Mouse (Mus musculus): ENCODE measurements around the gene Drc1. TPM values are rescaled to one million over a fixed set of nuclear protein-coding genes. Genes with fewer than 3 reads are reported as not detected.

Drc1 gene
- polyA plus RNA-seq (2016; fragmentation: Nextera tagmentation; extraction: Ambion mirVana) = 1.2 and 1.4 TPM in 2 replicates

DNA sequence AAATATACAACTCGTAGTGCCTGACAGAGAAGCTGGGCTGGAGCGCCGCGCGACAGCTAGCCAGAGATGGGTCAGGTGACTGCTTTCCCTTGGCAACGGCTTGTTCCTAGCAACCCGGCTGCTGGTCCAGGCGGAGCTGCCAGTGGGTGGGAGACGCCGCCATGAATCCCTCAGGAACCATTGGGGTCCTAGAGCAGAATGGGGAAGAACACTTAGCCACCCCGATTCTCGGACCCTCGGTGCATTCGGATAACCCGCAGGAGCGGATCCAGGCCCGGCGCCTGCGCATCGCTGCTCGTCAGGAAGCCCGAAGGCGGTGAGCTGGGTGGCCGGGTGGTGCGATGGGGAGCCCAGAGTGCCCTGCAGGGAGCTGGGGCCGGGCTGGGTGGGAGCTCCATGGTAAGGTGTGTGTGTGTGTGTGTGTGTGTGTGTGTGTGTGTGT lies at the start of gene Drc1:
Gene Drc1, plus strand, starts transcription at position 98 of the 442 bp plus-strand sequence.
- Histone ChIP-seq H3K27ac (no peak within 1 kb of the TSS), H3K9ac (peak within 1 kb of the TSS; percentile 54)

DNA sequence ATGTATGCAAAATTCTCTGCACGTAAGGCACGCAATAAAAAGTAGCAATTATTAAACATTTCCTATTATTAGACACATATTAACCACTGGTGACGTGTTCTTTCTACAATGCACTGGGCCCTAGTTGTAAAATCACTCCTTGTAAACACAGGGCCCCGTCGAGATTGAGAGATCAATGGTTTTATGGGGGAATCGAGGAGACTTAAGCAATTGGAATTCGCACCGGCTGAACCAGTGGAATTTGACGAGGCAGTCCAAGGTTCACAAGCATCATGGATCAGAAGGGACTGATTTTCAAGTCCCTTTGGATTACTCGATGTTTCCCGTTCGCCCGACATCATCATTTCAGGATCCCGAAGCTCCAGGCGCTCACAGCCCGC lies 49.3 kb upstream of the Drc1 start:
- H3K4me2 ChIP-seq (replicated peaks) = peak overlapping the region; percentile 84
- H3K4me3 ChIP-seq = peak overlapping the region; percentile 82
- no peaks in the 10 kb centered on the region for H3K27me3 ChIP-seq (replicated peaks)
- H3K9me3 ChIP-seq = no peaks in the 10 kb centered on the region
- peak overlapping the region; percentile 54; the same call in 1 of the 2 replicates for H3K27ac ChIP-seq
- H3K9ac ChIP-seq = peak overlapping the region; percentile 55
- peaks cover 18% of the 10 kb centered on the region for H3K4me1 ChIP-seq
- ATAC-seq (ENCODE audit: low FRiP score, low read depth) = no peak; the same call in 1 of the 2 replicates
- H3K36me3 ChIP-seq = no peaks in the 10 kb centered on the region
- 51% methylated on average over 16 of the region's 16 CpGs for WGBS

More for the DNA sequence above, at the start of gene Drc1:
- Histone ChIP-seq H3K4me2 (replicated peaks) (peak within 1 kb of the TSS; percentile 78), H3K9me3 (peaks cover 9% of the 10 kb centered on the region; the same call in 1 of the 2 replicates), H3K4me3 (peak within 1 kb of the TSS; percentile 45), H3K27me3 (replicated peaks) (no peaks in the 10 kb centered on the region), H3K4me1 (0 out of 2 replicates have a peak, but pooled peaks cover 4% of the 10 kb centered on the region), H3K36me3 (no peaks in the 10 kb centered on the region)
- whole genome bisulfite sequencing = 5% methylated on average over 26 of the region's 26 CpGs
- ATAC-seq (ENCODE audit: low FRiP score, low read depth) = peak; percentile 88

DNA sequence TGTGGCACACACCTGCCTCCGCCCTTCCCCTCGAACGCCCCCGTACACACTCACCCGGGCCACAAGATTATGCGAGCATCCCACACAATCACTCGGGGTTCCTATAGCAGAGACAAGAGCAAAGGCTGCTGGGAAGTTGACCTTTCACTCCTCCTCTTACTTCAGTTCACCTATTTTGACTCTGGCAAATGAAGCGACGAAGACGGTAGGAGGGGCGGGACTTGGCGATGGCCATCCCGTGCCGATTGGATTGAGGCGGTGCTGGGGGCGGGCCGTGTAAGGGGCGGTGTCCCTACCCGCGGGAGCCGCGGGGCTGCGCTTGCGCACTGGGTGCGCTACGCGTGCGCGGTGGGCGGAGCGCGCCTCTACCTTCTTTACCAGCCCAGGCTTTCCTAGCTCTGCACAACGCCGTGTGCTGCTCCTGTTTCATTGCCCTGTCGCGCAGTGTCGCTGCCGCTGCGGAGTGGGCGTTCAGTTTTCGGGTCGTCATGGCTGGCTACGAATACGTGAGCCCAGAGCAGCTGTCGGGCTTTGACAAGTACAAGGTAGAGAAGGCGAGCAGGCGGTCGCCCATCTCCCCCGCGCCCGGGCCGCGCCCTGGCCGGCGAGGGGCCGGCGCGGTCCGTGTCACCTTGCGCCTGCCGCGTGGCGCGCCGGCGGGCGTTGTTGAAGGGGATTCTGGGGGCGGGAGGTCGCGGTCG lies 48.8 kb upstream of the Drc1 start, which contains the start of gene Selenoi:
Gene Selenoi, plus strand, starts transcription at position 311 of the 701 bp plus-strand sequence.
- peak within 1 kb of the TSS; percentile 84 for H3K4me2 ChIP-seq (replicated peaks)
- 3% methylated on average over 71 of the region's 71 CpGs for WGBS
- H3K27ac ChIP-seq = peak within 1 kb of the TSS; percentile 79
- no peaks in the 10 kb centered on the region for H3K36me3 ChIP-seq
- H3K4me3 ChIP-seq = peak within 1 kb of the TSS; percentile 82
- H3K4me1 ChIP-seq = peaks cover 18% of the 10 kb centered on the region
- peak within 1 kb of the TSS; percentile 76 for H3K9ac ChIP-seq
- peak; percentile 99 for ATAC-seq (ENCODE audit: low FRiP score, low read depth)
- H3K27me3 ChIP-seq (replicated peaks) = no peaks in the 10 kb centered on the region
- no peaks in the 10 kb centered on the region for H3K9me3 ChIP-seq

DNA sequence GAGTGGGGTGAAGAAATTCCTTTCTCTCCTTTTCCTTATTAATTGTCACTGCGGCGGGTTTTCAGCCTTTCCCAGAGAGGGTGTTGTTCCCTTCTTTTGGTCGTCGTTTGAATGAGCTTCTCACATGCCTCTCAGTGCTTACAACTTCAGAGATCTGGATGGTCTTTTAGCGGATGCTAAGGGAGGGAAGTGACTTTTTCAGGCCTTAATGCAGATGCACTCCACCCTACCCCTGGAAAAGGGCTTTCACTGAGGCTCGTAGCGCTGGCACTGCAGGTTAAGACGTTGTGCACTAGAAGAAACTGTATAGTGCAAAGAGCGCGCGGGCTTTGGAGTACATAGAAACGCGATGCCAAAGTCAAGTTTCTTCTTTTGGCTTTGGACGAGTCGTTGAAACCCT lies 48.1 kb upstream of the Drc1 start:
- peak overlapping the region; percentile 84 for H3K4me2 ChIP-seq (replicated peaks)
- peaks cover 18% of the 10 kb centered on the region for H3K4me1 ChIP-seq
- peak overlapping the region; percentile 79 for H3K27ac ChIP-seq
- peak overlapping the region; percentile 76 for H3K9ac ChIP-seq
- ATAC-seq (ENCODE audit: low FRiP score, low read depth) = no peak
- peak overlapping the region; percentile 82 for H3K4me3 ChIP-seq
- no peaks in the 10 kb centered on the region for H3K9me3 ChIP-seq
- no peaks in the 10 kb centered on the region for H3K36me3 ChIP-seq
- H3K27me3 ChIP-seq (replicated peaks) = no peaks in the 10 kb centered on the region
- 2% methylated on average over 15 of the region's 15 CpGs for WGBS

DNA sequence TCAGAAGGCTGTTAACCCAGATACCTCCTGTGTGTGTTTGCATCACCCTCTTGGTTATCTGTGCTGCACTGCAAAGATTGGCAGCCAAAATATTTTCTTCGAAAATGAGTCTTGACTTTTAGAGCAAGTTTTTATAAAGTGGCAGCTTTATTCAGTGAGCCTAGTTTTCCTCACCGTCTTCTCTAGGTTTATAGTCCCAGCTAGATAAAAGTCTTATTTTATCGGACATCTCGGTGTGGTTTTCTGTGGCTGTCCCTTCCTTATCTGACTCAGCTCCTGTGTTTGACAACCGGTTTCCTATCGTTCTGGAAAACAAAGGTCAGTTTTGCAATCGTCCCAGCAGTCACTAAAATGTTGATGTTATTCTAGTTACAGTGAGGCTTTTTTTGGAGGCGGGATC lies 47.2 kb upstream of the Drc1 start:
- Histone ChIP-seq H3K4me2 (replicated peaks) (peak overlapping the region; percentile 84), H3K36me3 (no peaks in the 10 kb centered on the region), H3K4me3 (0 out of 2 replicates have a peak overlapping the region, but pooled peaks have one; percentile 82), H3K9ac (no peak overlapping the region), H3K4me1 (peaks cover 18% of the 10 kb centered on the region), H3K9me3 (no peaks in the 10 kb centered on the region), H3K27me3 (replicated peaks) (no peaks in the 10 kb centered on the region), H3K27ac (no peak overlapping the region)
- whole genome bisulfite sequencing = 74% methylated on average over 8 of the region's 8 CpGs
- no peak for ATAC-seq (ENCODE audit: low FRiP score, low read depth)

DNA sequence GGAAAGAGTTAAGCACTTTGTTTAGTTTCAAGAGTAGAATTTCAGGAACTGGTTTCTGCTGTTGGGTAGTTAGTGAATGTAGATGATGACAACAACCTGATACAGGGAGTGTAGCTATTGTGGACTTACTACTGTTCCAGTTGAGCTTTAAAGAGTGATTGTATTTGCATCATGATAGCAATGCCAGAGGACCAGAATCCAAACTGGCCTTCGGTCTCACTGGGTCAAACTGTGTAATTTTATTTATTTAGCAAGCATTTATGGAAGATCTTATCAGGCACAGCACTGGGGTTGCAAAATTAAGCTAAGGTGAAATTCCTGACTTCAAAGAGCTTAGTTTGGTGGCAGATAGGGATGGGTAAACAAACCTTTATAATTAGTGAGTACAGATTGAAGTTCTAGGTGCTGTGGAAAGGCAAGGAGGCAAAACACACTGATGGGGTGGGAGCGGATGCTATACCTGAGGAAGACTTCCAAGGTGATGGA lies 45.5 kb upstream of the Drc1 start:
- H3K9ac ChIP-seq = no peak overlapping the region
- H3K27ac ChIP-seq = no peak overlapping the region
- no peaks in the 10 kb centered on the region for H3K27me3 ChIP-seq (replicated peaks)
- ATAC-seq (ENCODE audit: low FRiP score, low read depth) = no peak
- peaks cover 18% of the 10 kb centered on the region for H3K4me1 ChIP-seq
- H3K36me3 ChIP-seq = no peaks in the 10 kb centered on the region
- no peak overlapping the region for H3K4me2 ChIP-seq (replicated peaks)
- H3K4me3 ChIP-seq = no peak overlapping the region
- 98% methylated on average over 2 of the region's 2 CpGs for WGBS
- no peaks in the 10 kb centered on the region for H3K9me3 ChIP-seq

DNA sequence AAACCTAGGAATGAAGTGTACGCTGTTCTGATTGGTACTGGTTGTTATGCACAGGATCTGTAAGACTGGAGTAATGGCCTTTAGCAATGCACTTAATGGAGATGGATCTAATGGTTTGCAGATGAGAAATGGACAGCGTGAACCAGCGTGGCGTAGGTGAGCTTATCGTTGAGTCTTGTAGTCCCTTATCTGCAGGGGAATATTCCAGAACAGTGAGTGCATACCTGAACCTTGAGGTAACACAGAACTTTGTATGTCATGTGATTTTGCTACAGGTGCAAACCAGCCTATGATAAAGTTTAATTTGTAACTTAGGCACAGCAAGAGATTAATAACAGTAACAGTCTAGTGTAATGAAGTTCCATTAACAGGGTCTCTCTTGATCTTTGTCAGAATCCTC lies 42.7 kb upstream of the Drc1 start:
- no peak overlapping the region for H3K4me2 ChIP-seq (replicated peaks)
- WGBS = 97% methylated on average over 5 of the region's 5 CpGs

DNA sequence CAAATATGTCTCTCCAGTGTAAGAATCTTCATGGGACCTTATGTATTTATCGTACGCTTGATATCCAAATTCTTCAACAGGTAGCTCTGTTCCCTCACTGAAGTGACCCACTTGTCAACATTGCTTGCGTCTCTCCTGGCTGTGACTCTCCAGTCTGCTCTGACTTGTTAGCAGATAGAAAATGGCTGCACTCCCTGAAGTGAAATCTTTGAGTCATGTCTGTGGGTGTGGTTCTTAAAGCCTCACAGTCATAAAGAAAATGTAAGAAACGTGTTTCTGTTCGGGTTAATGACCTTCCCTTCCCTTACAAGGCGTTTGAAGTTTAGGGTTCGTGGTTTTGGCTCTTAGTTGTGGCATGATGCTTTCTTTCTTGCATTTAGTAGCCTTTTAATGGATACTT lies 40.6 kb upstream of the Drc1 start:
- H3K9ac ChIP-seq = no peak overlapping the region
- no peak overlapping the region for H3K27ac ChIP-seq
- ATAC-seq (ENCODE audit: low FRiP score, low read depth) = no peak
- no peaks in the 10 kb centered on the region for H3K9me3 ChIP-seq
- no peak overlapping the region for H3K4me3 ChIP-seq
- H3K27me3 ChIP-seq (replicated peaks) = no peaks in the 10 kb centered on the region
- no peaks in the 10 kb centered on the region for H3K36me3 ChIP-seq
- H3K4me1 ChIP-seq = 0 out of 2 replicates have a peak, but pooled peaks cover 6% of the 10 kb centered on the region
- WGBS = 94% methylated on average over 7 of the region's 7 CpGs
- no peak overlapping the region for H3K4me2 ChIP-seq (replicated peaks)

More for the DNA sequence above, 42.7 kb upstream of the Drc1 start:
- Histone ChIP-seq H3K4me3 (no peak overlapping the region), H3K36me3 (no peaks in the 10 kb centered on the region), H3K27me3 (replicated peaks) (no peaks in the 10 kb centered on the region), H3K9ac (no peak overlapping the region), H3K27ac (no peak overlapping the region), H3K4me1 (peaks cover 8% of the 10 kb centered on the region), H3K9me3 (no peaks in the 10 kb centered on the region)
- ATAC-seq (ENCODE audit: low FRiP score, low read depth) = no peak

DNA sequence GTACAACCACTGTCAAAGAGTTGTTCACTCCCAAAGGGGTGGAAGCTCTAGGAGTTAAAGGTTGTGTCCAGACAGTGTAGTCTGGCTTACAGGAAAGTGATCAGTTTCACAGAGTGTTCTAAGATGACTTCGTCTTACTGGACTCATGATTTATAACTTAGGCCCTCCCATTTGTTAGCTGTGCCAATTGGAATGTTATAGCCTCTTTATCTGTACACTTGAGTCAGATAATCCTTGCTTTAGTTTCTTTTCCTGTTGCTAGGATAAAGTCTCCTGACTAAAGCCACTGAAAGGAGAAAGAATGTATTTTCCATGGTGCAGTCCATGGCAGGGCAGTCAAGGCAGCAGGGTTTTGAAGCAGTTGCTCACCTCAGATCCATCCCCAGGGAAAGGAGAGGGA lies 38.8 kb upstream of the Drc1 start:
- H3K27ac ChIP-seq = no peak overlapping the region
- H3K4me1 ChIP-seq = 0 out of 2 replicates have a peak, but pooled peaks cover 6% of the 10 kb centered on the region

DNA sequence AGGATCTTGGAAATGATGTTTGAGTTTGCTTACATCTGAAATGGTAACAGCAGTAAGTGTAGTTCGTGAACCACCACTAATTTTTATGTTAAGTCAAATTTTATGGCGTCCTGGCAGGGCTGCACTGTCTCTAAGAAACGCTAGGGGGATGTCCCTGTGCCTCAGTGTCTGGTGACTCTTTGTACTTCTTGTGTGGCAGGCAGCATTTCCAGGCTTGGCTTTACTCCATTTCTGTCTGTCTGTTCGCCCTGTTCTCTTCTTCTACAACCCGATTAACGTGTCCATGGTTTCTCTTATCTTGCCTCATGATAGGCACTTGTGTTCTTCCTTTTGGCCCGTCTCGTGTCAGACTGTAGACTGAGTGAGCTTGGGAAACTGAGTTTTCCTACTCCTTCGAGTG lies 37.4 kb upstream of the Drc1 start:
- Histone ChIP-seq H3K9ac (no peak overlapping the region), H3K27ac (no peak overlapping the region)
- 71% methylated on average over 9 of the region's 9 CpGs for WGBS

More for the DNA sequence above, 38.8 kb upstream of the Drc1 start:
- Histone ChIP-seq H3K36me3 (no peaks in the 10 kb centered on the region), H3K9me3 (no peaks in the 10 kb centered on the region), H3K4me2 (replicated peaks) (no peak overlapping the region), H3K27me3 (replicated peaks) (no peaks in the 10 kb centered on the region), H3K4me3 (no peak overlapping the region), H3K9ac (no peak overlapping the region)
- WGBS = 62% methylated on average over 1 of the region's 1 CpGs
- no peak for ATAC-seq (ENCODE audit: low FRiP score, low read depth)

DNA sequence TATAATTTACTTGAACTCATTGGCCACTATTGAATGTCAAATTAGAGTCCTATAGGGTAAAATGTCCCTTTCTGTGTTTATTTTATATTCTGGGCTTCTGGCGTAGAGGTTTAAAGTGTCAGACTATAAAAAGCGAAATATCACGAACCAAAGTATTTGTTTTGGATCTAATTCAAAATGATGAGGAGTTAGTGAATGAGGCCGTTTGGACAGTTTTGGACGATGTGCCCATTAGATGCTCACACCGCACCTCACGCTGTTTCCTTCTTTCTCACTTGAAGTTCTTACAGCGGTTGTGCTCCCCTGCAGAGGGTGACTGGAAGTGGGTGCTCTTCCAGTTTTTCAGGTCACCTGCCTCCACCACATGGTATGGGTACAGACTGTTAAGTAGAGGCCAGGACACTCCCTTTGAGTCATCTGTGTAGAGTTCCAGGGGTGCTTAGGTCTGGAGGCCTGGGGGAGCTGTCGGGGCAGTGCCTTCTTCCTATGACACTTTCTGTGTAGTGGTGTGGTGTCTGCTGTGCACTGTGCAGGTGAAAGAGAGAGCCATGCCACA lies 35.2 kb upstream of the Drc1 start:
- Histone ChIP-seq H3K4me2 (replicated peaks) (no peak overlapping the region), H3K36me3 (peaks cover 12% of the 10 kb centered on the region), H3K27ac (no peak overlapping the region), H3K4me3 (no peak overlapping the region), H3K9ac (no peak overlapping the region), H3K4me1 (0 out of 2 replicates have a peak, but pooled peaks cover 6% of the 10 kb centered on the region), H3K9me3 (no peaks in the 10 kb centered on the region), H3K27me3 (replicated peaks) (no peaks in the 10 kb centered on the region)
- WGBS = 95% methylated on average over 9 of the region's 9 CpGs
- ATAC-seq (ENCODE audit: low FRiP score, low read depth) = no peak

More for the DNA sequence above, 37.4 kb upstream of the Drc1 start:
- H3K27me3 ChIP-seq (replicated peaks) = no peaks in the 10 kb centered on the region
- no peak overlapping the region for H3K4me3 ChIP-seq
- H3K4me2 ChIP-seq (replicated peaks) = no peak overlapping the region
- 0 out of 2 replicates have a peak, but pooled peaks cover 6% of the 10 kb centered on the region for H3K4me1 ChIP-seq
- ATAC-seq (ENCODE audit: low FRiP score, low read depth) = no peak
- H3K9me3 ChIP-seq = no peaks in the 10 kb centered on the region
- peaks cover 5% of the 10 kb centered on the region for H3K36me3 ChIP-seq

DNA sequence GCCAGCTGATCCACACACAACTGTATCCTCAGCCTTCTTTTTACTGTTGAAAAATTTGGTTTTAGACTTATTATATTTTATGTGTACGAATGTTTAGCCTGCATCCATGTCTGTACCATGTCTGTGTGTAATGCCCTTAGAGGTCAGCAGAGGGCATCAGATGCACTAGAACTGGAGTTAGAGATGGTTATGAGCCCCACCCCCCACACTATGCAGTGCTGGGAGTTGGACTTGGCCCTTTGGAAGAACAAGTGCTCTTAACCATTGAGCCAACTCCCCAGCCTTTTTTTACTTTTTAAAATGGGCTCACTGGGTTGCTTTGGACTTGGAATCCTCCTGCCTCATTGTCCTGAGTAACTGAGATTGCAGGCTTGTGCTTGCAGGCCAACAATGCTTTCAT lies 33.5 kb upstream of the Drc1 start:
- Histone ChIP-seq H3K9me3 (no peaks in the 10 kb centered on the region), H3K27me3 (replicated peaks) (no peaks in the 10 kb centered on the region), H3K36me3 (peaks cover 20% of the 10 kb centered on the region), H3K4me1 (0 out of 2 replicates have a peak, but pooled peaks cover 6% of the 10 kb centered on the region), H3K4me2 (replicated peaks) (no peak overlapping the region), H3K27ac (no peak overlapping the region), H3K4me3 (no peak overlapping the region), H3K9ac (no peak overlapping the region)
- 94% methylated on average over 1 of the region's 1 CpGs for WGBS
- no peak for ATAC-seq (ENCODE audit: low FRiP score, low read depth)
